In genomic region chr4:141213342-141213741, GRCm38 (mm10) we compare ENCODE assay signal across 8 mouse cellular contexts. TPM values are rescaled to one million over a fixed set of nuclear protein-coding genes. Genes with fewer than 3 reads are reported as not detected.
DNase-seq lines count a peak whose midpoint lies in the region; ATAC-seq and TF ChIP-seq lines count a peak whose summit lies in the region.

No protein-coding gene starts in this region.

- no peak for TF ChIP-seq CTCF in G1E (IDR thresholded peaks at IDR 0.05; ENCODE audit: low read depth, low read length)

- H3K27me3 ChIP-seq in heart, embryonic 10.5 days (ENCODE audit: insufficient read depth, poor library complexity, severe bottlenecking), result no peaks in the 10 kb centered on the region
- H3K27me3 ChIP-seq in G1E (ENCODE audit: insufficient read depth, low read length), result peaks cover 2% of the 10 kb centered on the region; the same call in 1 of the 2 replicates
- no peaks in the 10 kb centered on the region for H3K27me3 ChIP-seq in hindbrain, embryonic 10.5 days (ENCODE audit: insufficient read depth, poor library complexity, severe bottlenecking)
- H3K27me3 ChIP-seq in midbrain, embryonic 11.5 days (ENCODE audit: control insufficient read depth, insufficient read depth, low read length), result no peaks in the 10 kb centered on the region

- DNase-seq in heart, embryonic 10.5 days (ENCODE audit: low spot score), result no peak
- no peak for DNase-seq in heart, adult 11 months
- DNase-seq in G1E (ENCODE audit: low spot score), result no peak
- peak; percentile 10 for DNase-seq in hindbrain, embryonic 10.5 days (ENCODE audit: low spot score)
- peak; percentile 85 for DNase-seq in midbrain, embryonic 11.5 days (ENCODE audit: low spot score, missing footprints)
- no peak for DNase-seq in urinary bladder, adult 18-20 months (ENCODE audit: low spot score in 2 of 2)
- DNase-seq in kidney, adult 8-10 months, result no peak
- no peak for DNase-seq in cerebellum, adult 8-10 months

- ATAC-seq in G1E (ENCODE audit: extremely low read depth, insufficient number of reproducible peaks, low FRiP score, poor library complexity, severe bottlenecking), result no peak
- ATAC-seq in midbrain, embryonic 11.5 days (ENCODE audit: low FRiP score), result peak; percentile 36; the same call in 1 of the 2 replicates

- H3K4me3 ChIP-seq in heart, embryonic 10.5 days, result peak overlapping the region; percentile 70
- peak overlapping the region; percentile 70; the same call in 1 of the 2 replicates for H3K4me3 ChIP-seq in G1E (ENCODE audit: low read depth, low read length)
- H3K4me3 ChIP-seq in hindbrain, embryonic 10.5 days, result peak overlapping the region; percentile 56
- peak overlapping the region; percentile 45 for H3K4me3 ChIP-seq in midbrain, embryonic 11.5 days (ENCODE audit: low read depth, low read length)

- H3K9me3 ChIP-seq in heart, embryonic 10.5 days, result no peaks in the 10 kb centered on the region
- no peaks in the 10 kb centered on the region for H3K9me3 ChIP-seq in G1E (replicated peaks)
- 0 out of 2 replicates have a peak, but pooled peaks cover 4% of the 10 kb centered on the region for H3K9me3 ChIP-seq in hindbrain, embryonic 10.5 days
- no peaks in the 10 kb centered on the region for H3K9me3 ChIP-seq in midbrain, embryonic 11.5 days (ENCODE audit: control insufficient read depth, low read length)

- H3K9ac ChIP-seq in midbrain, embryonic 11.5 days (ENCODE audit: low read length), result peak overlapping the region; percentile 65; the same call in 1 of the 2 replicates

- peak overlapping the region; percentile 89 for H3K4me2 ChIP-seq in midbrain, embryonic 11.5 days

- 51% methylated on average over 2 of the region's 2 CpGs for WGBS in heart, embryonic 10.5 days
- 44% methylated on average over 2 of the region's 2 CpGs for WGBS in hindbrain, embryonic 10.5 days
- WGBS in midbrain, embryonic 11.5 days, result 33% methylated on average over 2 of the region's 2 CpGs

- H3K36me3 ChIP-seq in heart, embryonic 10.5 days, result no peaks in the 10 kb centered on the region
- peaks cover 15% of the 10 kb centered on the region for H3K36me3 ChIP-seq in G1E (replicated peaks)
- H3K36me3 ChIP-seq in hindbrain, embryonic 10.5 days, result peaks cover 7% of the 10 kb centered on the region; the same call in 1 of the 2 replicates
- H3K36me3 ChIP-seq in midbrain, embryonic 11.5 days (ENCODE audit: control insufficient read depth, insufficient read depth, low read length), result no peaks in the 10 kb centered on the region

- peaks cover 15% of the 10 kb centered on the region for H3K4me1 ChIP-seq in heart, embryonic 10.5 days
- peaks cover 31% of the 10 kb centered on the region for H3K4me1 ChIP-seq in G1E (ENCODE audit: insufficient read depth, low read depth, low read length)
- H3K4me1 ChIP-seq in hindbrain, embryonic 10.5 days (replicated peaks), result peaks cover 24% of the 10 kb centered on the region
- peaks cover 8% of the 10 kb centered on the region for H3K4me1 ChIP-seq in midbrain, embryonic 11.5 days (ENCODE audit: control insufficient read depth, insufficient read depth, low read length)

- peak overlapping the region; percentile 70 for H3K27ac ChIP-seq in heart, embryonic 10.5 days
- peak overlapping the region; percentile 86 for H3K27ac ChIP-seq in hindbrain, embryonic 10.5 days
- no peak overlapping the region; the same call in 1 of the 2 replicates for H3K27ac ChIP-seq in midbrain, embryonic 11.5 days (ENCODE audit: low read depth, low read length)

RNA-seq across cellular contexts. Expression of gene Rsg1, which starts 0.4 kb away (rescaled TPM):
- polyA plus RNA-seq in heart, embryonic 10.5 days (2016; fragmentation: Nextera tagmentation; extraction: Ambion mirVana), result 2.6 and 4.0 TPM in 2 replicates
- total RNA-seq in G1E (2014; fragmentation: Nextera tagmentation) (1.0 and 2.0 TPM in 2 replicates), G1E (2017) (0.93 and 1.6 TPM in 2 replicates)
- polyA plus RNA-seq in G1E (2012), result 0.56 and 0.87 TPM in 2 replicates
- polyA plus RNA-seq in hindbrain, embryonic 10.5 days (2016; fragmentation: Nextera tagmentation; extraction: Ambion mirVana), result 5.3 and 6.5 TPM in 2 replicates
- 5.4 TPM in 2 replicates for polyA plus RNA-seq in midbrain, embryonic 11.5 days (2014; fragmentation: Nextera tagmentation; extraction: Ambion mirVana)

RNA-seq across cellular contexts. Expression of gene Arhgef19, which starts 26.0 kb away (rescaled TPM):
- polyA plus RNA-seq in heart, embryonic 10.5 days (2016; fragmentation: Nextera tagmentation; extraction: Ambion mirVana), result 1.2 and 3.7 TPM in 2 replicates
- total RNA-seq in G1E (2014; fragmentation: Nextera tagmentation), result not detected in 2 replicates
- 0.06 TPM in 1 of 2 replicates, not detected in the other for total RNA-seq in G1E (2017)
- polyA plus RNA-seq in G1E (2012), result not detected in 2 replicates
- polyA plus RNA-seq in hindbrain, embryonic 10.5 days (2016; fragmentation: Nextera tagmentation; extraction: Ambion mirVana), result 1.7 and 4.3 TPM in 2 replicates
- 0.47 and 0.61 TPM in 2 replicates for polyA plus RNA-seq in midbrain, embryonic 11.5 days (2014; fragmentation: Nextera tagmentation; extraction: Ambion mirVana)

Comparison
In these comparisons a context has a peak if more than half of its experiments do, and no peak if none do; other contexts are left out.
1. DNase-seq: peak in hindbrain, embryonic 10.5 days (single experiment) and midbrain, embryonic 11.5 days (single experiment); none in heart, embryonic 10.5 days (single experiment), heart, adult 11 months (single experiment), G1E (single experiment), urinary bladder, adult 18-20 months (0 of 2), kidney, adult 8-10 months (0 of 2) and cerebellum, adult 8-10 months (single experiment).
2. Peak in every context shown above with its lines, with median percentiles within 50 percentile points of each other: H3K4me3 ChIP-seq.